Mouse (Mus musculus): ENCODE measurements around the gene Bace2. TPM values are rescaled to one million over a fixed set of nuclear protein-coding genes. Genes with fewer than 3 reads are reported as not detected.

Gene Bace2
- polyA plus RNA-seq (2012; rRNA removed): 4.2 and 5.9 TPM in 2 replicates

DNA sequence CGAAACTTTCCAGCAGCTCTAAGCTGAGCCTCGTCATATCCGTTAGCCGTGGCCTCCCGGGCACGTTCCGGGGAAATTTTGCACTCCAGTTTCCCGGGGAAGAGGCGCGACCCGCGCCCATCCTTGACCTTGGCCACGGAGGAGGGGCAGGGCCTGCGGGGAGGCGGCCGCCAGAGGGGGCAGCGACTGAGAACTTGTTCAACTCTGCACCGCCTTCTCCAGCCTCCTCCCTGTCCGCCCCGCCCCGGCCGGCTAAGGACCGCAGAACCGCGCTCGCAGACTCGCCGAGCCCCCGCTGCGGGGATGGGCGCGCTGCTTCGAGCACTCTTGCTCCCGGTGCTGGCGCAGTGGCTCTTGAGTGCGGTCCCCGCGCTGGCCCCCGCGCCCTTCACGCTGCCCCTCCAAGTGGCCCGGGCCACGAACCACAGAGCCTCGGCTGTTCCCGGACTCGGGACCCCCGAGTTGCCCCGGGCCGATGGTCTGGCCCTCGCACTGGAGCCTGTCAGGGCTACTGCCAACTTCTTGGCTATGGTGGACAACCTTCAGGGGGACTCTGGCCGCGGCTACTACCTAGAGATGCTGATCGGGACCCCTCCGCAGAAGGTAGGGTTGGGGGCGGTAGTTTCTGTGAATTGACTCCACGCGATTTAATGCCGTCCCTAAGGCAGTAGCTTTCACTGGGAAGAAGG is at the start of gene Bace2:
Gene Bace2 (plus strand): TSS at position 244 of the 689 bp plus-strand sequence.
- no peak for DNase-seq (ENCODE audit: low read depth, low spot score)
- WGBS: under 1% methylated on average over 58 of the region's 58 CpGs

DNA sequence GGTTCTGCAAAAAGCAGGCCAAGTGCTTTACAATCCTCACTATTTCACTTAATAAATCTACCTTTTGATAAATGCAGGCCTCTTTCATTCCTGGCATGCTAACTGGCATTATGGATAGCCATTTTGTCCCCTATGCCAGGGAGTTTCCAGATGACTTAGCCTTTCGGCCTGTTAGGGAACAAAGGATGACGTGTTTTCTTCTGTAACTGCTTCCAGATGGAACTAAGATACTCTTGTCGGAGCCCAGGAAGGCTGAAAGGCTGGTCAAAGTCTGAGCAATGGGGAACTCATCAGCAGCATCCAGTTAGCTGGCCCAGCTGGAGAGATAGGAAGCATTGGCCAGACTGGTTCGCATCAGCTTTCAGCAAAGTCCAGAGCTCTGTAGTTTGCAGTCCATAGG is 48.9 kb upstream of the Bace2 start:
- 36% methylated on average over 4 of the region's 4 CpGs for WGBS
- no peak for DNase-seq (ENCODE audit: low read depth, low spot score)

DNA sequence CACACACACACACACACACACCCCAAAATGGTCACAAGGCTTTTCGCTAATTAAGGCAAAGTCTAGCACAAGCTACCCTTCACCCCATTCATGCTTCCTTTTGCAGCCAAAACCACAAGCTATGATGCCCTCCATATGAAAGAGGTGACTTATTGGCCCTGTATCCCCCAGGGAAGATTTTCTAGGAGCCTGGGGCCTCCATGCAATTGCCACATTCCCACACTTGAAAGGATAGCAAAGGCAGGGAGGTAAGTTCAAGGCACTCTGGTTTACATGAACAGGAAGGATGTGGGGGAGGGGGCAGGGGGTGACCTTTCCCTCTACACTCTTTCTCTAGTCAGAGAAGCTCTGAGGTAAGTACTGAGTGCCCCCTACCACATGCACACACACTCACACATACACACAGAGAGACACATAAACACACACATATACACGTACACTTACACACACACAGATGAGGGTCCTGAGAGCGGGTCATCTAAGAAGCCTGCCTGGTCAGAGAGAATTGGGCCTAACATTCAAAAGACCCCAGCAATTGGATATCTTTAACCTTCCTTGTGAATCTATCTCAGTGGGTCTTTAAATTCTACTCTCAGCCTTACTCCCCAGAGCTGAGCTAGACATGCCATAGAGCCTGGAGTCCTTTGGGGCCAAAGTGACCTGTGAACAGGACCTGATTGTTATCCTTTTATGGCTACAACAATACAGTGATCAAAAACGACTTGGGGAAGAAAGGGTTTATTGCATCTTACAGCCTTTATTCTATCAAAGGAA is 46.6 kb upstream of the Bace2 start:
- DNase-seq (ENCODE audit: low read depth, low spot score): no peak
- 67% methylated on average over 4 of the region's 4 CpGs for WGBS

DNA sequence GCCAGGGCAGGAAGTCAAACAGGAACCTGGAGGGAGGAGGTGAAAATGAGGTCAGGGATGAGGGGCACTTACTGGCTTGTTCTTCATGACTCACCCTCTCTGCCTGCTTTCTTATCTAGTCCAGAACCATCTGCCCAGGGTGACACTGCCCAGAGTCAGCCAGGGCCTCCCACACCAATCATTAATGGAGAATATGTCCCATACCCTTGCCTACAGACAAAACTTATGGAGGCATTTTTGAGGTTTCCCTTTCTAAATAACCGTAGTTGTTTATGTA is 46.0 kb upstream of the Bace2 start:
- WGBS: 27% methylated on average over 1 of the region's 1 CpGs

DNA sequence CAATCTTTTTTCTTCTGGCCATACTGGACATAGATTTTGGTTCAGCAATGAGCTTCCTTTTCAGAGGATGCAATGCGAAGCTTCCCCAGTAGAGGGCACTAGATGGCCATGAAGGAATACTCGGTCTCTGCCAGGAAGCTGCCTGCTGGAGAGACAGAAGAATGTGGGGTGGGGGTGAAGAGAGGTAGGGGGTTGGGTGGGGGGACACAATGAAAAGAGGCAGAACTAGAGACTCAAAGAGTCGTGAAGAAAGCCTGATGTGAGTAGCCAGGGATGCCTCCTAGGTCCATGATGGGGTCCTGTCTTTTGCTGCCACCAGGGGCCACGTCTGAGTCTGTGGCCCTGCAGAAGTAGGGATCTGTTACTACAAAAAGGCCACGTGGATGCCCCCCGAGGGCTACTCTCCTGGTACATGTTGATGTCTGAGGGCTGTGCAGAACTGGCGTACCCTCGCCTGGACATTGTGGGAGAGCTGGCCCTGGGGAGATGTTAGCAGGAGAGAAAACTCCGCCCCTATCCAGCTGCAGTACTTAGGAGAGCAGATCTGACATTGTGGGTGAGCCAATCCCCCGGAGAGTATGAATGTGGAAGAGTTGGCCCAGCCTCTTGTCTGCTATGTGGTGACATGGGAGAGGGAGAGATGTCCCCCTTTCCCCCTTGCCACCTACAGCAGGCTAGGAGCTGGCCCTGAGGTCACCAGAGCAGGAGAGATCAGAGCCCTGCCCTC is 43.4 kb upstream of the Bace2 start:
- WGBS: 34% methylated on average over 10 of the region's 10 CpGs

More for the DNA sequence above, 46.0 kb upstream of the Bace2 start:
- DNase-seq (ENCODE audit: low read depth, low spot score): peak; percentile 35

DNA sequence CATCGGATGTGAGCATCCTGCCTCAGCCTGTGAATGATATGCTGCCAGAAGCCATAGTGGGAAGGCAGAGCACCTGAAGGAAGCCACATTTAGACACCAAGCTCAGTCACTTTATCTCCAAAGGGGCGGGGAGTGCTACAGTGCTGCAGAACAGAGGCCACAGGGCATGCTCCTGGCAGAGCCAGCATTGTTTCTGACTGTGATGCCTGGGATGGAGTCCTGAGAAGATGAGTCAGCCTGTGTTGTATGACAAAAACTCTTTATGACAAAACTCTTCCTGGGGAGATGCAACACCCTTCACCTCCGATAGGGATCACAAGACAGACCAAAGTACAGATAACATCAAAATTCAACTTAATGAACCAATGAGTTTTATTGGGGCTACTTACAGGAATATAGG is 35.0 kb upstream of the Bace2 start:
- WGBS: 85% methylated on average over 3 of the region's 3 CpGs
- DNase-seq (ENCODE audit: low read depth, low spot score): no peak

More for the DNA sequence above, 43.4 kb upstream of the Bace2 start:
- DNase-seq (ENCODE audit: low read depth, low spot score): peak; percentile 63

DNA sequence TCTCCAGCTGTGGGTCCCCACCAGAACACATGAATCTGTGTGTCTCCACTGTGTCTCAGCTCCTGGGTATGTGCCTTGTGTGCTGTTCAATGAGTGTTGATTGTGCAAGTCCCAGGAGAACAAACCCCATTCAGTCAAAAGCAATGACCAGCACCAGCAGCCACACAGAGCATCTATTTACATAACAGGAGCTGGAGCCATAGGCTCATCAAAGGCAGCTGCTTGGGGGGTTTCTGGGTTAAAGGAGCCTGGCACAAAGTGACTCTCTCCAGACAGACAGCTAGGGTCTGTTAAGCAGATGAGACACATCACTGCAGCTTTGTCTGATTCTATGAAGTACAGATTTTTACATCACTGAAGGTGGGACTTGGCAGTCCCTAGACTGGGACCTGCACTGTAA is 33.9 kb upstream of the Bace2 start:
- DNase-seq (ENCODE audit: low read depth, low spot score): no peak

DNA sequence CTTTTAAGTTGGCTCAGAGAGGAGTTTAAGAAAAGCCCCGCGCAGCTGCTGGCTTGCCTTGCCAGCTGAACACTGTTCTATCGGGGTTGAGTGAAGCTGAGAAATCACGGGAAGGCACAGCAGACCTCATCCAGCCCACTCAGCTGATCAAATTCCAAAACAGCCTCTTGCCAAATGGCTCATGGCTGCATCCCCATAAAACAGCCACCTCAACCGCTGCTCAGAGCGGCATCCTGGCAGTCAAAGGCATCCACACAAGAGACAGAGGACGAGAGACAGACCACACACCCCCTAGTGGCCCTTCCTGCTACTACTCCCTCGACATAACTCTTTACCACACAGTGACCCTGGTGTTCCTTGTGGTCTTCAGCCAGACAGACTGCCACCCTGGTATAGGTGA is 30.6 kb upstream of the Bace2 start:
- 39% methylated on average over 8 of the region's 8 CpGs for WGBS
- DNase-seq (ENCODE audit: low read depth, low spot score): no peak

DNA sequence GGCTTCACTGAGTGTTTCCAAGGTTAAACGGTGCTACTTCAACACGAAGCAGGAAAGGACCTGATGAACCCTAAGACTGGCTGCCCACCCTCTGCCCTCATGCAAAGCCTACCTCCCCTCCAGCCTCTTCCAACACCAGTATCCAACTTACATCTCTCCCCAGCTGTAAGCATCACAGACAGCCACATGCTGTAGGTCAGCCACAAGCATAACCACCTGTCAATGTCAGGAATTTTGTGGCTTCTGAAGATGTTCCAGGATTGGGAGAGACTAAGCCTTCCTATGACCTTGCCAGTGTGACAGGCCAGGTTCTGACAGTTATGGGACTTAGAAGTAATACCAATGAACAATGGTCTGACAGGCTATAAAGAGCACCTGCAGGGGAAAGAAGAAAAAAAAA is 27.9 kb upstream of the Bace2 start:
- 82% methylated on average over 2 of the region's 2 CpGs for WGBS
- DNase-seq (ENCODE audit: low read depth, low spot score): no peak

DNA sequence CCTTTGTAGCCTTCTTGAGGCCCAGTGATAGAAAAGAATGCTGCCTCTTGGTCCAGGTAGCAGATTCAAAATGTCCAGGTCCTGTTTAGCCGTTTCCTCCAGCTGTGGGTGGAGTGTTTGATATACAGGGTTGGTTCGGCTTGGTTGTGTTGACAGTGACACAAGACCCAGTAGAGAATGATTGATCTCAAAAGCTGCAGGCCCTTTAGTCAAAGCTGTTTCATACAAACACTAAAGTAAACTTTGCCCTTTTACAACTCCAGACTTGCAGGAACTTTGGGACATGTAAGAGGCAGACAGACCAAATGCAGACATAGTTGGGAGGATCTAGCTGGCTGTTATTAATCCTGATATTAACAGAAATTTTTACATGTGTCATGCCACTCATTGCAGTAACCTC is 3.5 kb upstream of the Bace2 start:
- 24% methylated on average over 2 of the region's 2 CpGs for WGBS
- DNase-seq (ENCODE audit: low read depth, low spot score): no peak

DNA sequence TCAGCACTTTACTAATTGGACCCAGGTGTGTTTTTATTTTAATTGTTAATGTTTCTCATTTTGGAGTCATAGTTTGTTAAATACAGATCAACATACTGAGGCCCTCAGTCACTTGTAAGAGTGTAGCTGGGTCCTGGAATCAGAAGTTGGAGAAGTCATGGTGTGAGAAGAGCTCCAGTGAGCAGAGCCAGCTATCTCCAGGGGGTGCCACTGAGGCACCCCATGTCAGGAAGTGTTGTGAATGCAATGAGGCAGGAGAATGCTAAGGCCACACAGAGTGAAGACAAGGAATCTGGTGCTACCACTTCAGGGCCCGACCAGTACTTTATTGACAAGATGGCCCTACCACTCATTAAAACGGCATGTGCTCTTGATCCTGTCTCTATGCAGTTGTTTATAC is 1.9 kb upstream of the Bace2 start:
- DNase-seq (ENCODE audit: low read depth, low spot score): no peak
- 83% methylated on average over 2 of the region's 2 CpGs for WGBS

DNA sequence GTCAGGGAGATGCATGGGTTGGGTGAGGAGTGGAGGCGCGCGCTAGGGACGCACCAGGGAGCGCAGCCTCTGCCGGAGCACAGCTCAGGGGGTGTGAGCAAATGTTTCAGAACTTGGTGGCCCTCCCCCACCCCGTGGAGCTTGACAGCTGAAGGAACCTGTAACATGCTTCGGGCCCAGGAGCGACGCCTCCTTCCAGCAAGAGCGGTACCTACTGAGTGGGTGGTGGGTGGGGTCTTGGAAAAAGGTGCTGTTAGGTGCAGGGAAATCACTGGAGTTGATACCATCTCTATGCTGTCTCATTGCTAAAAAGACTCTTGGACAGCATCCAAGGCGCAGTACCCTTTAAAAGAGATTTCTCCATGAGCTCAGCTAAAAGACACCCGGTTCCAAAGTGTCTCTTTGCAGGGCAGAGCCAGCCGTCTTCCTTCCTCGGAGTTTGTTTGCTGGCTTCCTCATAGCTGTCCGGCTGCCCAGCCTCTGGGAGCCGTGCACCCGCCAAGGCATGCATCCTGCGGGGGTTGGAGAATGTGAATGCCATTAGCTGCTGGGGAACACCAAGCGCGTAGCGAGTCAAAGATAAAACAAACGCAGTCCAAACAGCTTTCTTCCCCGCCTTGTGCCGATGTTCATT is 763 bp downstream of the Bace2 start:
- 2% methylated on average over 25 of the region's 25 CpGs for WGBS
- no peak for DNase-seq (ENCODE audit: low read depth, low spot score)

DNA sequence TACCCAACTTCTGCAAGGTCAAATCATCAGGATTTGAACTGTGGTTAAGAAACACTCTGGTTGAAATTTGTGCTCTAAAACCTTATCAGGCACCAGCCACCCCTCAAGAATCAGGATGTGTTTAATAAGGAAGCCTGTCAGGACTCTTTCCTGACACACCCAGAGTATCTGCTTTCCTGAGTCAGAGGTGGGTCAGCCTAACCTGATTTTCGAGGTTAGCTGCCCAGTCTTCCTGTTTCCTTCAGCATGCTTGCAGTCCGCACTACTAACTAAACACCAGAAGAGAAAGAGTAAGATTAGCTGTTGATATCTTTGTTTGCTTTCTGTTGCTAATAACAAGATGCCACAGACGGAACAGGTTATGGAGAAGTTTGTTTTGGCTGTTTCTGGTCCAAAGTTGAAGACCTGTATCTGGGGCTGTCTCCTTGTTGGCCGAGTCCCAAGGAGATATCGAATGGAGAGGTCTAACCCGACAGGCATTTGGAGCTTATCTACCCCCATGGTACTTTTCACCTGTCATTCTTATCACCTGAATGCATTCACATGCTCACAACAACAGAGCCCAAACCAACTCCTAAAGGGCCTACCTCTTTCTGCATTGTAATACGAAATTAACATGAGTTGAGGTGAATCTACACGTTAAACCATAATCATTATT is 5.8 kb downstream of the Bace2 start:
- DNase-seq (ENCODE audit: low read depth, low spot score): no peak
- WGBS: 34% methylated on average over 8 of the region's 8 CpGs

DNA sequence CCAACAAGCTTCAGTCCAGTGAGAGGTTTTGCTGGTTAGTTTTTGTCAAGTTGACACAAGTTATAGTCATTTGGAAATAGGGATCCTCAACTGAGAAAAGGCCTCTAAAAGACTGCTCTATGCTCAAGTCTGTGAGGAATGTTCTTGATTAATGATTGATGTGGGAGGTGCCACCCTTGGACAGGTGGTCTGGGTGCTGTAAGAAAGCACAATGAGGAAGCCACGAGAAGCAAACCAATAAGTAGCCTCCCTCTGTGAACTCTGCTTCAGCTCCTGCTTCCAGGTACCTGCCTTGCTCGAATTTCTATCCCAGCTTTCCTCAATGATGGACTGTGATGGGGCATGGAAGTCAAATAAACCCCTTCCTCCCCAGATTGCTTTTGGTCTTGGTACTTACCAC is 9.6 kb downstream of the Bace2 start:
- no peak for DNase-seq (ENCODE audit: low read depth, low spot score)
- WGBS: 18% methylated on average over 2 of the region's 2 CpGs

DNA sequence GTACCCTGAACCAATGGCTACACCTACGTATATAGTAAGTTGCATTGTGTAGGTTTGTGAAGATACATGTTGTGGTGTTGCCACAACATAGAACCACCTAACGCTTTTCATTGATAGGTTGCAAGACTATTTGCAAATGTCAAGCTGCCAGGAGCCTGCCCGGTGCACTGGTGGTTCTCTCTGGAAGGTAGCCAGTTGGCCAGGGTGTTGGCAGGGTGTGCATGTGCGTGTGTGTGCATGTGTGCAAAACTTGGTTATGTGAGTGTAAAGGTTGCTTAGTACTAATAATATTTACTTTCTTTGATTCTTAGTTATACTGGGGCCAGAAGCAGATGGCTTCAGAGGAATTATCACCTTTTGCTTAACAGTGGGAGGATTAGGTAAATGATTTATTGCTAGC is 13.7 kb downstream of the Bace2 start:
- WGBS: 25% methylated on average over 4 of the region's 4 CpGs

DNA sequence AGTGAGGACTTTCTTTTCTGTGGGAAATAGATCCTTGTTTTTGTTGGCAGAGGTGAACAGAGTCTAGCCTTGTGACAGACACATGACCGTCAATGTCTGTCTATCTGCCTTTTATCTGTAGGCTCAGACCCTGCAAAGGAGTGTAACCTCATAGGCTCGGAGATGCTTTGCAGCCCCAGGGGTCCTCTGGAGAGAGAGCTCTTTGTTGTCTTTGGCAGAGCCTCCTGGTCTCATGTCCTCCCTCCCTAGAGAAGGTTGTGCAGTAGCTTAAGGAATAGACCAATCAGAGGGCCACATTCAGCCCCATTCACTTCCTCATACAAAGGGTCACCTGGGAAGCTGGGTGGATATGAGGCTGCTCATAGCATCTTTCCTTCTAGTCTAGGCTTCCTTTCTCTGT is 31.4 kb downstream of the Bace2 start:
- no peak for DNase-seq (ENCODE audit: low read depth, low spot score)
- WGBS: 87% methylated on average over 2 of the region's 2 CpGs

More for the DNA sequence above, 13.7 kb downstream of the Bace2 start:
- DNase-seq (ENCODE audit: low read depth, low spot score): no peak

DNA sequence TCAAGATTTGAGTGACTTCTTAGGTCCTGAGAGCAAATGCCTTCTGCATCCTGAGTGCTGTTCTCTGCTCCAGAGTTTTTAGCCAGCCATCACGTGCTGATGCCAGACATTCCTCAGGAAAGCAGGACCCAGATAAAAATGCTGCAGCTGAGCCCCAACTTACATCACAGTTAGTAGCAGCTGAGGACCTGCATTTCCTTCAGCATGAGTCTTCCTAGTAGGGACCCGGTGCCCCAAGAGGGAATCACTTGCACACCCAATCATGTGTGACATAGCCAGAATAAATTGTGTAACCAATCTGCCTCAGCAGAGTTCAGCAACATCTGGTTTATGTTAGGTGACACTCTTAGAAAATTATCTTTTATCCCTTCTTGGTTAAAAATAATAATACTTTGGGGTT is 34.7 kb downstream of the Bace2 start:
- DNase-seq (ENCODE audit: low read depth, low spot score): no peak
- 56% methylated on average over 2 of the region's 2 CpGs for WGBS

DNA sequence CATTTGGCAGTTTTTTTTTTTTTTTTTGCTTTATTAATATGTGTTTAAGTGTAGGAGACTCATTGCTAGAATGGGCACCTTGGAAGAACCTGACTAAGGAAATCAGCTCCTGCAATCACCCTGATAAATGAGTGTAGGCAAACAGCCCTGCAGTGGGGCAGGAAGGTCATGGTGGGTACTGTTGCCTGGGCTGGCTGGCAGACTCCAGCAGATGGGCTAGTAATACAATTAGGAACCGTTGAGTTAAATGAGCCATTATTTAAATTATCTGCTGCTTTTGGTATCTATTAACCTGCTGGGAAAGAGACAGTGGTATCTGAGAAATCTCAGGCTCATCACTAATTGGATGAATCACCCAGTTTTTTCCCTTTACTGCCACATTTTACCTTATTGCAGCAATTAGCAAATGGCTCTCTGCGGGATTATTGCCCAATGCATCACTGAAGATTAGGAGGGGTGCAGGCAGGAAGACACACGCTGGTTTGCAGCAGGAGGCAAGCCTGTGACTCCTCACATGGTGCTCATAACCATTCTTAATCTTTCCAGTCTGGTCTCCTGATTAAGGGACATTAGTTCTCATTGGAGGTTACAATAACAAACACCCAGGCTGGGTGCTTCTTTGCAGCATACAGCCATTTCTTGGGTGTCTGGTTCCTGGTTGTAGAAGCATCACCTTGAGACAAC is 35.3 kb downstream of the Bace2 start:
- 43% methylated on average over 3 of the region's 3 CpGs for WGBS
- DNase-seq (ENCODE audit: low read depth, low spot score): no peak

DNA sequence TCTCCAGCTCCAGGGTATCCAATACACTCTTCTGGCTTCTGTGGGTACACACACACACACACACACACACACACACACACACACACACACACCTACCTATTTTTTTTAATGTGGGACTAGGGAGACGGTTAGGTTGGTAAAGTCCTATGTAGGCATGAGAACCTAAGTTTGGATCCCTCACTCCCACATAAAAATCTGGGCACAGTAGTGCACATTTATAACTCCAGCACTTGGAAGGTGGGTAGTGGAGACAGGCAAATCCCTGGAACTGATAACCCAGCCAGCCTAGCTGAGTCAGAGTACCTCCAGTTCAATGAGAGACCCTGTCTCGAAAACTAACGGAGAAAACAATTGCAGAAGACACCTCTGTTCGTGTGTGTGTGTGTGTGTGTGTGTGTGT is 39.9 kb downstream of the Bace2 start:
- 96% methylated on average over 4 of the region's 4 CpGs for WGBS
- no peak for DNase-seq (ENCODE audit: low read depth, low spot score)

Data from large intestine, adult 2 months (tissue).